Mouse (Mus musculus) megakaryocyte, embryonic 14.5 days (primary cell): Measurements from ENCODE around the gene Ccdc90b.

Experiments
- FLI1 ChIP-seq: IDR thresholded peaks from 2 replicates; pipeline ENCODE4 v1.6.1; 2012; ENCODE audit warnings: low read length, inconsistent platforms, mixed read lengths
- GATA1 ChIP-seq: IDR thresholded peaks from 3 replicates; pipeline ENCODE4 v1.6.1; 2012; ENCODE audit warnings: mixed read lengths, low read length, inconsistent platforms, borderline replicate concordance

DNA sequence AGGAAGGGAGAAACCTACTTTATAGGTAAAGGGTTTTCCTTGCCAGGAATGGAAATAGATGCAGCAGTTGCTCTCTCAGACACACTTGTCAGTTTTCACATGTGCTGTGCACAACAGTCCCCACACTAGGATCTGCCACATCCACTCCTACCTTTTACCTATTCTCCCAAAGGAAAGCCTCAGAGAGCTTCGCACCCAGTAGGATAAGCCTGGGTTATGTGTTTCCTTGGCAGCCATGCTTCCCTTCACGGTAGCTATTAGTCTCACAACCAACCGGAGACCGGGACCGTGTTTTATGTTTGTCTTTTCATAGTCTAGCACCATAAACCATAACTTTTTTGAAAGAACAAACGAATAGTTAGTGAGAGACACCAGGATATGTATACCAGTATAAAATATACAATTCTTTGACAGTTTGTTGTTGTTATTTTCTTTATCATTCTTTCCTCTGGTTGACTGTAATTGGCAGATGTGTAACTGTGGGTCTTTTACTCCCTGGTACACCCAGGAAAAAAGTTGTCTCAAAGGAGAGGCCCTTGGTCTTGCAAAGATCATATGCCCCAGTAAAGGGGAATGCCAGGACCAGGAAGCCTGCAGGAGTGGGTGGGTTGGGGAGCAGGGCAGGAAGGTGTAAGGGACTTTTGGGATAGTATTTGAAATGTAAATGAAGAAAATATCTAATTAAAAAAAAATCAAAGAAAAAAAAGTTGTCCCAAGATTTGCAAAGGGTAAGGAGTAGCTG lies 10.5 kb upstream of the Ccdc90b start:
- no peak for TF ChIP-seq FLI1
- no peak for TF ChIP-seq GATA1
